Mouse (Mus musculus): ENCODE results near the gene Opcml.

Opcml gene

GRCm38 (mm10) chr9:27791639-27791966, 1.0 kb downstream of the Opcml start:
- Histone ChIP-seq H3K4me1 (replicated peaks; ENCODE audit: low read depth, low read length) (peaks cover 5% of the 10 kb centered on the region), H3K36me3 (ENCODE audit: insufficient read depth, low read length) (no peaks in the 10 kb centered on the region), H3K4me3 (replicated peaks; ENCODE audit: low read length) (peak overlapping the region; percentile 72), H3K27me3 (ENCODE audit: insufficient read depth, low read length) (peaks cover 44% of the 10 kb centered on the region), H3K9me3 (ENCODE audit: low read length) (peaks cover 18% of the 10 kb centered on the region)
- no peak for TF ChIP-seq POU5F1 (IDR thresholded peaks at IDR 0.05; ENCODE audit: borderline replicate concordance, low read length)
- TF ChIP-seq CTCF (conservative IDR thresholded peaks at IDR 0.05; ENCODE audit: low read length), result no peak
- TF ChIP-seq NANOG (IDR thresholded peaks at IDR 0.05; ENCODE audit: borderline replicate concordance, low read length), result no peak

- Histone ChIP-seq H3K4me3 (replicated peaks; ENCODE audit: low read length) (no peak overlapping the region), H3K9me3 (ENCODE audit: low read length) (peaks cover 24% of the 10 kb centered on the region), H3K36me3 (ENCODE audit: insufficient read depth, low read length) (no peaks in the 10 kb centered on the region), H3K27me3 (ENCODE audit: insufficient read depth, low read length) (peaks cover 44% of the 10 kb centered on the region), H3K4me1 (replicated peaks; ENCODE audit: low read depth, low read length) (peaks cover 5% of the 10 kb centered on the region)
- TF ChIP-seq CTCF (conservative IDR thresholded peaks at IDR 0.05; ENCODE audit: low read length) (no peak), POU5F1 (IDR thresholded peaks at IDR 0.05; ENCODE audit: borderline replicate concordance, low read length) (no peak), NANOG (IDR thresholded peaks at IDR 0.05; ENCODE audit: borderline replicate concordance, low read length) (no peak)
These were observed 1.7 kb downstream of the Opcml start for GRCm38 (mm10) chr9:27792226-27792625.

GRCm38 (mm10) chr9:27792994-27793393, 2.4 kb downstream of the Opcml start:
- Histone ChIP-seq H3K27me3 (ENCODE audit: insufficient read depth, low read length) (peaks cover 44% of the 10 kb centered on the region), H3K9me3 (ENCODE audit: low read length) (peaks cover 24% of the 10 kb centered on the region), H3K36me3 (ENCODE audit: insufficient read depth, low read length) (no peaks in the 10 kb centered on the region), H3K4me1 (replicated peaks; ENCODE audit: low read depth, low read length) (peaks cover 5% of the 10 kb centered on the region), H3K4me3 (replicated peaks; ENCODE audit: low read length) (no peak overlapping the region)
- TF ChIP-seq CTCF (conservative IDR thresholded peaks at IDR 0.05; ENCODE audit: low read length) (no peak), NANOG (IDR thresholded peaks at IDR 0.05; ENCODE audit: borderline replicate concordance, low read length) (no peak)

- Histone ChIP-seq H3K9me3 (ENCODE audit: low read length) (peaks cover 52% of the 10 kb centered on the region), H3K4me1 (replicated peaks; ENCODE audit: low read depth, low read length) (no peaks in the 10 kb centered on the region), H3K4me3 (replicated peaks; ENCODE audit: low read length) (no peak overlapping the region), H3K27me3 (ENCODE audit: insufficient read depth, low read length) (peaks cover 23% of the 10 kb centered on the region), H3K36me3 (ENCODE audit: insufficient read depth, low read length) (no peaks in the 10 kb centered on the region)
- no peak for TF ChIP-seq CTCF (conservative IDR thresholded peaks at IDR 0.05; ENCODE audit: low read length)
- no peak for TF ChIP-seq POU5F1 (IDR thresholded peaks at IDR 0.05; ENCODE audit: borderline replicate concordance, low read length)
- no peak for TF ChIP-seq NANOG (IDR thresholded peaks at IDR 0.05; ENCODE audit: borderline replicate concordance, low read length)
These were observed 6.0 kb downstream of the Opcml start for GRCm38 (mm10) chr9:27796535-27796934.

- no peaks in the 10 kb centered on the region for H3K4me1 ChIP-seq (replicated peaks; ENCODE audit: low read depth, low read length)
- H3K4me3 ChIP-seq (replicated peaks; ENCODE audit: low read length), result no peak overlapping the region
- H3K9me3 ChIP-seq (ENCODE audit: low read length), result peaks cover 41% of the 10 kb centered on the region
- H3K27me3 ChIP-seq (ENCODE audit: insufficient read depth, low read length), result no peaks in the 10 kb centered on the region
- no peaks in the 10 kb centered on the region for H3K36me3 ChIP-seq (ENCODE audit: insufficient read depth, low read length)
- no peak for TF ChIP-seq NANOG (IDR thresholded peaks at IDR 0.05; ENCODE audit: borderline replicate concordance, low read length)
These were observed 10.4 kb downstream of the Opcml start for GRCm38 (mm10) chr9:27800992-27801391.

- no peak for TF ChIP-seq NANOG (IDR thresholded peaks at IDR 0.05; ENCODE audit: borderline replicate concordance, low read length)
- no peak for TF ChIP-seq CTCF (conservative IDR thresholded peaks at IDR 0.05; ENCODE audit: low read length)
- no peak for TF ChIP-seq POU5F1 (IDR thresholded peaks at IDR 0.05; ENCODE audit: borderline replicate concordance, low read length)
- Histone ChIP-seq H3K27me3 (ENCODE audit: insufficient read depth, low read length) (no peaks in the 10 kb centered on the region), H3K4me3 (replicated peaks; ENCODE audit: low read length) (no peak overlapping the region), H3K9me3 (ENCODE audit: low read length) (peaks cover 33% of the 10 kb centered on the region), H3K36me3 (ENCODE audit: insufficient read depth, low read length) (no peaks in the 10 kb centered on the region), H3K4me1 (replicated peaks; ENCODE audit: low read depth, low read length) (no peaks in the 10 kb centered on the region)
These were observed 11.2 kb downstream of the Opcml start for GRCm38 (mm10) chr9:27801807-27802206.

- Histone ChIP-seq H3K27me3 (ENCODE audit: insufficient read depth, low read length) (no peaks in the 10 kb centered on the region), H3K4me3 (replicated peaks; ENCODE audit: low read length) (no peak overlapping the region)
- TF ChIP-seq CTCF (conservative IDR thresholded peaks at IDR 0.05; ENCODE audit: low read length), result no peak
- no peak for TF ChIP-seq NANOG (IDR thresholded peaks at IDR 0.05; ENCODE audit: borderline replicate concordance, low read length)
- TF ChIP-seq POU5F1 (IDR thresholded peaks at IDR 0.05; ENCODE audit: borderline replicate concordance, low read length), result no peak
These were observed 11.8 kb downstream of the Opcml start for GRCm38 (mm10) chr9:27802379-27802778.

GRCm38 (mm10) chr9:27804461-27804860, 13.9 kb downstream of the Opcml start:
- Histone ChIP-seq H3K4me3 (replicated peaks; ENCODE audit: low read length) (no peak overlapping the region), H3K9me3 (ENCODE audit: low read length) (peaks cover 20% of the 10 kb centered on the region), H3K4me1 (replicated peaks; ENCODE audit: low read depth, low read length) (no peaks in the 10 kb centered on the region), H3K36me3 (ENCODE audit: insufficient read depth, low read length) (no peaks in the 10 kb centered on the region), H3K27me3 (ENCODE audit: insufficient read depth, low read length) (no peaks in the 10 kb centered on the region)
- TF ChIP-seq POU5F1 (IDR thresholded peaks at IDR 0.05; ENCODE audit: borderline replicate concordance, low read length) (no peak), CTCF (conservative IDR thresholded peaks at IDR 0.05; ENCODE audit: low read length) (no peak), NANOG (IDR thresholded peaks at IDR 0.05; ENCODE audit: borderline replicate concordance, low read length) (no peak)

More at GRCm38 (mm10) chr9:27802379-27802778, 11.8 kb downstream of the Opcml start:
- peaks cover 29% of the 10 kb centered on the region for H3K9me3 ChIP-seq (ENCODE audit: low read length)
- H3K4me1 ChIP-seq (replicated peaks; ENCODE audit: low read depth, low read length), result no peaks in the 10 kb centered on the region
- H3K36me3 ChIP-seq (ENCODE audit: insufficient read depth, low read length), result no peaks in the 10 kb centered on the region

- TF ChIP-seq CTCF (conservative IDR thresholded peaks at IDR 0.05; ENCODE audit: low read length), result no peak
- no peak for TF ChIP-seq NANOG (IDR thresholded peaks at IDR 0.05; ENCODE audit: borderline replicate concordance, low read length)
- TF ChIP-seq POU5F1 (IDR thresholded peaks at IDR 0.05; ENCODE audit: borderline replicate concordance, low read length), result no peak
- Histone ChIP-seq H3K9me3 (ENCODE audit: low read length) (no peaks in the 10 kb centered on the region), H3K4me3 (replicated peaks; ENCODE audit: low read length) (no peak overlapping the region), H3K4me1 (replicated peaks; ENCODE audit: low read depth, low read length) (no peaks in the 10 kb centered on the region), H3K36me3 (ENCODE audit: insufficient read depth, low read length) (no peaks in the 10 kb centered on the region), H3K27me3 (ENCODE audit: insufficient read depth, low read length) (no peaks in the 10 kb centered on the region)
These were observed 19.2 kb downstream of the Opcml start for GRCm38 (mm10) chr9:27809741-27810140.
